Mouse (Mus musculus): ENCODE data around the gene Gsdma2.

- no peak for TF ChIP-seq CTCF (IDR thresholded peaks at IDR 0.05; ENCODE audit: control insufficient read depth, insufficient read depth, insufficient replicate concordance, low read depth, low read length)
- no peak for TF ChIP-seq POLR2A (IDR thresholded peaks at IDR 0.05; ENCODE audit: control insufficient read depth, low read depth, low read length)
Measured at GRCm38 (mm10) chr11:98640091-98640490, 6.5 kb upstream of the Gsdma2 start.
